In genomic region chr2:174710185-174710584, GRCm38 (mm10) we compare ENCODE assay signal across 20 mouse cellular contexts. TPM values are rescaled to one million over a fixed set of nuclear protein-coding genes. Genes with fewer than 3 reads are reported as not detected.
"Had no signal": no experiment of that assay in that cellular context is flagged by ENCODE, and none has a peak within 500 bp of the region (broad histone marks: within the 10 kb centered on the region; RNA-seq: fewer than 3 reads in every experiment).

No protein-coding gene starts in this region.

- H3K4me3 ChIP-seq: kidney, embryonic 15.5 days; liver, embryonic 13.5 days; megakaryocyte, embryonic 14.5 days; midbrain, embryonic 10.5 days; neural tube, embryonic 12.5 days; neural tube, embryonic 15.5 days had no signal

- H3K36me3 ChIP-seq: kidney, embryonic 15.5 days; liver, embryonic 13.5 days; midbrain, embryonic 10.5 days; neural tube, embryonic 12.5 days; neural tube, embryonic 15.5 days had no signal

- H3K27me3 ChIP-seq: kidney, embryonic 15.5 days; liver, embryonic 13.5 days; neural tube, embryonic 12.5 days; neural tube, embryonic 15.5 days had no signal

- H3K9me3 ChIP-seq: kidney, embryonic 15.5 days; liver, embryonic 13.5 days; megakaryocyte, embryonic 14.5 days; midbrain, embryonic 10.5 days; neural tube, embryonic 12.5 days; neural tube, embryonic 15.5 days had no signal

- H3K4me1 ChIP-seq: kidney, embryonic 15.5 days; liver, embryonic 13.5 days; megakaryocyte, embryonic 14.5 days; midbrain, embryonic 10.5 days; neural tube, embryonic 12.5 days; neural tube, embryonic 15.5 days had no signal

- ATAC-seq: inflammation-experienced regulatory T-cells, adult 6 months had no signal

- H3K4me2 ChIP-seq: kidney, embryonic 15.5 days; liver, embryonic 13.5 days; neural tube, embryonic 12.5 days; neural tube, embryonic 15.5 days had no signal

- DNase-seq: kidney, adult 11 months; kidney, adult 8-10 months; kidney, postnatal 14 days; kidney, postnatal 4 days; liver, embryonic 13.5 days; lung, adult 2 months; lung, postnatal 14 days; lung, postnatal 4 days; midbrain, embryonic 14.5 days; retina, postnatal 1 day; thymus, adult 2 months; thymus, postnatal 25 days had no signal

- H3K27ac ChIP-seq: kidney, embryonic 15.5 days; liver, embryonic 13.5 days; midbrain, embryonic 10.5 days; neural tube, embryonic 12.5 days; neural tube, embryonic 15.5 days; stomach, postnatal 0 days had no signal

- H3K9ac ChIP-seq: kidney, embryonic 15.5 days; liver, embryonic 13.5 days; neural tube, embryonic 12.5 days; neural tube, embryonic 15.5 days had no signal

RNA-seq across cellular contexts. Expression of gene Edn3, which starts 50.2 kb away (rescaled TPM):
- polyA plus RNA-seq: inflammation-experienced regulatory T-cells, adult 6 months; liver, adult 2 months had no signal
